Mouse (Mus musculus): Measurements from ENCODE around the gene Cacnb2.

Gene Cacnb2

GRCm38 (mm10) chr2:14770635-14771034 is 167.7 kb downstream of the Cacnb2 start:
- no peak for DNase-seq (ENCODE audit: extremely low read depth, low read depth)

GRCm38 (mm10) chr2:14774375-14774774 is 171.5 kb downstream of the Cacnb2 start:
- no peak for DNase-seq (ENCODE audit: extremely low read depth, low read depth)

- DNase-seq (ENCODE audit: extremely low read depth, low read depth): no peak
Measured at GRCm38 (mm10) chr2:14774857-14775495, 172.1 kb downstream of the Cacnb2 start.

GRCm38 (mm10) chr2:14787983-14788382 is 185.1 kb downstream of the Cacnb2 start:
- DNase-seq (ENCODE audit: extremely low read depth, low read depth): no peak

- no peak for DNase-seq (ENCODE audit: extremely low read depth, low read depth)
Measured at GRCm38 (mm10) chr2:14801446-14802046, 198.7 kb downstream of the Cacnb2 start.

GRCm38 (mm10) chr2:14807650-14808347 is 204.9 kb downstream of the Cacnb2 start:
- DNase-seq (ENCODE audit: extremely low read depth, low read depth): no peak

- DNase-seq (ENCODE audit: extremely low read depth, low read depth): no peak
Measured at GRCm38 (mm10) chr2:14814977-14815376, 212.1 kb downstream of the Cacnb2 start.

- no peak for DNase-seq (ENCODE audit: extremely low read depth, low read depth)
Measured at GRCm38 (mm10) chr2:14818651-14819050, 215.8 kb downstream of the Cacnb2 start.

- DNase-seq (ENCODE audit: extremely low read depth, low read depth): no peak
Measured at GRCm38 (mm10) chr2:14820946-14821345, 218.1 kb downstream of the Cacnb2 start.

GRCm38 (mm10) chr2:14823105-14823504 is 220.2 kb downstream of the Cacnb2 start:
- DNase-seq (ENCODE audit: extremely low read depth, low read depth): no peak

GRCm38 (mm10) chr2:14823816-14824348 is 221.0 kb downstream of the Cacnb2 start:
- no peak for DNase-seq (ENCODE audit: extremely low read depth, low read depth)

- DNase-seq (ENCODE audit: extremely low read depth, low read depth): no peak
Measured at GRCm38 (mm10) chr2:14825146-14825545, 222.3 kb downstream of the Cacnb2 start.

GRCm38 (mm10) chr2:14829451-14829850 is 226.6 kb downstream of the Cacnb2 start:
- no peak for DNase-seq (ENCODE audit: extremely low read depth, low read depth)

- DNase-seq (ENCODE audit: extremely low read depth, low read depth): no peak
Measured at GRCm38 (mm10) chr2:14831308-14831707, 228.4 kb downstream of the Cacnb2 start.

- DNase-seq (ENCODE audit: extremely low read depth, low read depth): no peak
Measured at GRCm38 (mm10) chr2:14834700-14835317, 231.9 kb downstream of the Cacnb2 start.

- no peak for DNase-seq (ENCODE audit: extremely low read depth, low read depth)
Measured at GRCm38 (mm10) chr2:14841272-14841671, 238.4 kb downstream of the Cacnb2 start.

GRCm38 (mm10) chr2:14846727-14847126 is 243.8 kb downstream of the Cacnb2 start:
- no peak for DNase-seq (ENCODE audit: extremely low read depth, low read depth)

GRCm38 (mm10) chr2:14847188-14847587 is 244.3 kb downstream of the Cacnb2 start:
- no peak for DNase-seq (ENCODE audit: extremely low read depth, low read depth)

- DNase-seq (ENCODE audit: extremely low read depth, low read depth): no peak
Measured at GRCm38 (mm10) chr2:14850831-14851230, 247.9 kb downstream of the Cacnb2 start.

- no peak for DNase-seq (ENCODE audit: extremely low read depth, low read depth)
Measured at GRCm38 (mm10) chr2:14851383-14851782, 248.5 kb downstream of the Cacnb2 start.

- DNase-seq (ENCODE audit: extremely low read depth, low read depth): no peak
Measured at GRCm38 (mm10) chr2:14854054-14854453, 251.2 kb downstream of the Cacnb2 start.

GRCm38 (mm10) chr2:14858301-14858700 is 255.4 kb downstream of the Cacnb2 start:
- DNase-seq (ENCODE audit: extremely low read depth, low read depth): no peak

Measured in MEL-GATA-1-ER (cell line).